Comparison of ENCODE assay signal across 17 mouse cellular contexts in genomic region chr11:55364662-55365061, GRCm38 (mm10). TPM values are rescaled to one million over a fixed set of nuclear protein-coding genes. Genes with fewer than 3 reads are reported as not detected.
DNase-seq lines count a peak whose midpoint lies in the region; ATAC-seq lines count a peak whose summit lies in the region.
"Had no signal": no experiment of that assay in that cellular context is flagged by ENCODE, and none has a peak within 500 bp of the region (broad histone marks: within the 10 kb centered on the region; RNA-seq: fewer than 3 reads in every experiment).

No protein-coding gene starts in this region.

- DNase-seq in adrenal gland, adult 2 months, result peak; percentile 59
- no peak for DNase-seq in adrenal gland, postnatal 4 days (ENCODE audit: low spot score in 2 of 2)
- peak; percentile 39 to 40 for DNase-seq in heart, postnatal 10 days
- no peak for DNase-seq in heart, adult 8-10 months (ENCODE audit: low spot score)
- DNase-seq in lung, postnatal 36 days, result peak; percentile 54
- no peak for DNase-seq in lung, postnatal 25 days (ENCODE audit: low spot score)
- DNase-seq: lung, adult 2 months; right cerebral cortex, adult 18-20 months; thymus, postnatal 36 days had no signal

- no peaks in the 10 kb centered on the region for H3K36me3 ChIP-seq in limb, embryonic 13.5 days
- no peaks in the 10 kb centered on the region for H3K36me3 ChIP-seq in intestine, embryonic 15.5 days
- H3K36me3 ChIP-seq: heart, embryonic 15.5 days; limb, embryonic 12.5 days; neural tube, embryonic 15.5 days had no signal

- peaks cover 28% of the 10 kb centered on the region for H3K4me1 ChIP-seq in limb, embryonic 13.5 days
- no peaks in the 10 kb centered on the region for H3K4me1 ChIP-seq in intestine, embryonic 15.5 days (replicated peaks)
- H3K4me1 ChIP-seq: forebrain, embryonic 13.5 days; neural tube, embryonic 15.5 days had no signal

- H3K27me3 ChIP-seq in limb, embryonic 13.5 days, result no peaks in the 10 kb centered on the region; the same call in 1 of the 2 replicates
- no peaks in the 10 kb centered on the region for H3K27me3 ChIP-seq in intestine, embryonic 15.5 days (replicated peaks)
- H3K27me3 ChIP-seq: forebrain, embryonic 13.5 days; neural tube, embryonic 15.5 days had no signal

- H3K9ac ChIP-seq in limb, embryonic 13.5 days, result 0 out of 2 replicates have a peak overlapping the region, but pooled peaks have one; percentile 19
- H3K9ac ChIP-seq in intestine, embryonic 15.5 days, result no peak overlapping the region; the same call in 1 of the 2 replicates
- H3K9ac ChIP-seq: forebrain, embryonic 13.5 days; heart, embryonic 15.5 days; limb, embryonic 12.5 days; neural tube, embryonic 15.5 days had no signal

- no peak for ATAC-seq in limb, embryonic 13.5 days (ENCODE audit: low FRiP score, low read depth)
- ATAC-seq in intestine, embryonic 15.5 days, result no peak
- ATAC-seq: forebrain, embryonic 13.5 days; hindbrain, postnatal 0 days had no signal

- intact Hi-C loops in heart, postnatal 10 days (cut with DNase I), result no loop called here

- H3K4me3 ChIP-seq in limb, embryonic 13.5 days, result no peak overlapping the region
- no peak overlapping the region for H3K4me3 ChIP-seq in intestine, embryonic 15.5 days (replicated peaks)
- H3K4me3 ChIP-seq: forebrain, embryonic 13.5 days; heart, embryonic 15.5 days; limb, embryonic 12.5 days; neural tube, embryonic 15.5 days had no signal

- WGBS in limb, embryonic 13.5 days, result 72% methylated on average over 3 of the region's 3 CpGs
- WGBS in intestine, embryonic 15.5 days, result 84% methylated on average over 3 of the region's 3 CpGs

- H3K27ac ChIP-seq in limb, embryonic 13.5 days, result no peak overlapping the region
- no peak overlapping the region for H3K27ac ChIP-seq in intestine, embryonic 15.5 days
- H3K27ac ChIP-seq: forebrain, embryonic 13.5 days; heart, embryonic 15.5 days; hindbrain, postnatal 0 days; limb, embryonic 12.5 days; neural tube, embryonic 15.5 days had no signal

- H3K4me2 ChIP-seq in limb, embryonic 13.5 days (replicated peaks), result no peak overlapping the region
- H3K4me2 ChIP-seq in intestine, embryonic 15.5 days (replicated peaks), result no peak overlapping the region
- H3K4me2 ChIP-seq: forebrain, embryonic 13.5 days; heart, embryonic 15.5 days; limb, embryonic 12.5 days; neural tube, embryonic 15.5 days had no signal

- H3K9me3 ChIP-seq in limb, embryonic 13.5 days, result no peaks in the 10 kb centered on the region
- no peaks in the 10 kb centered on the region for H3K9me3 ChIP-seq in intestine, embryonic 15.5 days
- H3K9me3 ChIP-seq: forebrain, embryonic 13.5 days; heart, embryonic 15.5 days; limb, embryonic 12.5 days; neural tube, embryonic 15.5 days had no signal

RNA-seq across cellular contexts. Expression of gene Fat2, which starts 28.3 kb away (rescaled TPM):
- total RNA-seq in adrenal gland, adult 2 months (2021), result under 1 TPM; 0.10 to 0.14 TPM
- polyA plus RNA-seq in adrenal gland, adult 2 months (2012; rRNA removed), result 0.01 TPM in 1 of 2 replicates, not detected in the other
- total RNA-seq in adrenal gland, postnatal 4 days (2021), result under 1 TPM; 0.11 to 0.22 TPM
- total RNA-seq in heart, postnatal 10 days (2021), result under 1 TPM; 0.02 to 0.05 TPM
- total RNA-seq in heart, adult 8-10 months (2022), result under 1 TPM; 0.08 to 0.20 (median 0.11) TPM
- 0.33 and 0.41 TPM in 2 replicates for polyA plus RNA-seq in limb, embryonic 13.5 days (2015; fragmentation: Nextera tagmentation; extraction: Ambion mirVana)
- polyA plus RNA-seq in intestine, embryonic 15.5 days (2015; fragmentation: Nextera tagmentation; extraction: Ambion mirVana), result 0.05 and 0.14 TPM in 2 replicates
- total RNA-seq: megakaryocyte-erythroid progenitor cell, adult 5-6 weeks had no signal
- polyA plus RNA-seq: forebrain, embryonic 13.5 days had no signal

RNA-seq across cellular contexts. Expression of gene Sparc, which starts 58.3 kb away (rescaled TPM):
- 1,000 to 10,000 TPM; 1,553 to 3,019 TPM for total RNA-seq in adrenal gland, adult 2 months (2021)
- 4,707 and 5,966 TPM in 2 replicates for polyA plus RNA-seq in adrenal gland, adult 2 months (2012; rRNA removed)
- total RNA-seq in adrenal gland, postnatal 4 days (2021), result 1,000 to 10,000 TPM; 2,300 to 2,476 TPM
- 1,000 to 10,000 TPM; 1,750 to 1,767 TPM for total RNA-seq in heart, postnatal 10 days (2021)
- total RNA-seq in heart, adult 8-10 months (2022), result 100 to 1,000 TPM; 202 to 357 (median 299) TPM
- polyA plus RNA-seq in limb, embryonic 13.5 days (2015; fragmentation: Nextera tagmentation; extraction: Ambion mirVana), result 1,317 and 1,385 TPM in 2 replicates
- 1,532 and 1,545 TPM in 2 replicates for polyA plus RNA-seq in intestine, embryonic 15.5 days (2015; fragmentation: Nextera tagmentation; extraction: Ambion mirVana)
- total RNA-seq: megakaryocyte-erythroid progenitor cell, adult 5-6 weeks had no signal

Comparison
In these comparisons a context has a peak if more than half of its experiments do, and no peak if none do; other contexts are left out.
1. DNase-seq: peak in adrenal gland, adult 2 months (single experiment), heart, postnatal 10 days (2 of 2) and lung, postnatal 36 days (single experiment); none in adrenal gland, postnatal 4 days (0 of 2), heart, adult 8-10 months (single experiment) and lung, postnatal 25 days (single experiment).
2. RNA of gene Sparc, which starts 58.3 kb away (total RNA-seq): 1,553 to 3,019 TPM in adrenal gland, adult 2 months, 2,300 to 2,476 TPM in adrenal gland, postnatal 4 days and 1,750 to 1,767 TPM in heart, postnatal 10 days; 202 to 357 TPM in heart, adult 8-10 months; every median in the first group is over 4 times any median in the second.